Mouse (Mus musculus) brain, embryonic 14.5 days (tissue): ENCODE measurements at regions not wholly inside any gene's neighbourhood (a gene's known extent, or its start where the extent isn't known, plus 50 kb on each side); places are given as distances from the start of the nearest gene placed in this dataset.

Experiments used
- CTCF ChIP-seq: fragments of 200-500 bp; IDR thresholded peaks from 2 replicates; pipeline ENCODE4 v1.5.1; 2012; ENCODE audit warnings: inconsistent platforms, mild to moderate bottlenecking, moderate library complexity, borderline replicate concordance; ENCODE audit not compliant: insufficient read depth, insufficient read length; ENCODE audit errors: extremely low read depth
- POLR2A ChIP-seq: fragments of 200-500 bp; IDR thresholded peaks from 2 replicates; pipeline ENCODE4 v1.6.1; 2012; ENCODE audit warnings: mild to moderate bottlenecking, inconsistent platforms, borderline replicate concordance; ENCODE audit not compliant: poor library complexity, insufficient read depth, insufficient read length, severe bottlenecking; ENCODE audit errors: extremely low read depth

DNA sequence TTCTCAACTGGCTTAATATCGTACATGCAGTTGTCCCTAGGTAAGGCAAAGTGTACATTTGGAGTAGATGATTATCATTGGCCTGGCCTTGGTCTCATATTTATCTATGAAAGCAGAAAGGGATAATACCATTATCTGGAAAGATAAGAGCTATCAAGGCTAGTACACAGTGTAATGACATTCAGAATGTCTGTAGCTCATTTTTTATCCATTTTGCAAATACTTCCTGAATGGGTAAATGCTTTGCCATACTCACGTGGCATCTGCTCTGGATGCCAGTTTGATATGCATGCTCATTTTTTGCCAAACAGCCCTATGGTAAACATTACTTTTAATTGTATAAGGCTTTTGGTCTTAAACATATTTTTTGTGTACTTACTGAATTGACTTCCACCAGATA lies 723.4 kb downstream of the Brinp3 start:
- TF ChIP-seq CTCF: no peak
- TF ChIP-seq POLR2A: no peak
